Mouse (Mus musculus): ENCODE data around the gene Astn1.

Gene Astn1

DNA sequence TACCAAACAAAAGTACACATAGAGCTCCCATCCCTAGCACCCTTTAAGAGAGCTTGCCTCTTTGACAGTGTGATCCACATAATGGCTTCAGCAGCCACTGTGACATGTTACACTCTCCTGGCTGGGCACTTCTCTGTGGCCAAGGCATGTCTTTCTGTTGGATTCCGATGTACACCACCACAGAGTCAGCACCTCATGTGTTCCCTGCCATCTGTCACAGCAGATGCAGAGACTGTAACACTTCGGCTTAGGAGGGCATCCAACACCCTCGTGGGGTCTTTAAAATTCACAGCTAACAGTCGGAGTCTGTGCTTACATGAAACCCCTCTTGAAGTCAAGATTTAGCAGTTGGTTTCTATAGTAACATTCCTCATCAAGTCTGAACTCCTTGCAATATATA, 154.5 kb downstream of the Astn1 start:
- DNase-seq (ENCODE audit: low spot score) = no peak

DNA sequence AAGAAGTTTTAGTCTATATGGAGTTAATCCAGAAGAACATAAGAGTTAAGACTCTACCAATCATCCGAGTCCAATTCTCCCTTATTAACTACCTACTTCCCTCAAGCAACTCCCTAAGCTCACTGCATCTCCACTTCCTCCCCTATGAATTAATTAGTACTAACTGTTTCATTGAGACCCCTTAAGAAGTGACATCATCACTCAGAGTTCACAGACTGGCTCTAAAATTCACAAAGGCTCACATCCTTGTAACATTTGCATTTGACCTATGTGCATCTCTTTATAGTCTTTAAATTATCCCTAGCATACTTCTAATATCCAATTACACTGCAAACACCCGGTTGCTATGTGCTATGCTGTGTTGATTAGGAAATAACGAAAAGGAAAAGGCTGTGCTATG, 174.1 kb downstream of the Astn1 start:
- no peak for DNase-seq (ENCODE audit: low spot score)

DNA sequence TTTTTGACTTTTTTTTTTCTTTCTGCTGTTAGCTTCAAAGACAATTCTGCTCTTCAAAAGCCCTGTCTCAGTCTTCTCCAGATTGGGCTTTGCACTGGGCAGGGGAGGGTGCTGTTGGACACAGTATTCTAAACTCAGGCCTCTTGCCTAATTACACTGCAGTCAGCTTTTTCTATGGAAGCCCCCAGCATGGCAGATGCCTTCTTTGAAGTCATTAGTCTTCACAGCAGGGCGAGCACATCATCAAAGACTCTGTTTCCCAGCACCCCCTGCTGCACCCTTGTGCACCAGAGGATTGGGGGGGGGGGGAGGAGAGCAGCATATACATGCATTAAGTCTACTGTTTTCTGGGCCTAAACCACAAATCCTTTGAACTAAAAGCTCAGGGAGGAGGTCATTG, 174.8 kb downstream of the Astn1 start:
- no peak for DNase-seq (ENCODE audit: low spot score)

DNA sequence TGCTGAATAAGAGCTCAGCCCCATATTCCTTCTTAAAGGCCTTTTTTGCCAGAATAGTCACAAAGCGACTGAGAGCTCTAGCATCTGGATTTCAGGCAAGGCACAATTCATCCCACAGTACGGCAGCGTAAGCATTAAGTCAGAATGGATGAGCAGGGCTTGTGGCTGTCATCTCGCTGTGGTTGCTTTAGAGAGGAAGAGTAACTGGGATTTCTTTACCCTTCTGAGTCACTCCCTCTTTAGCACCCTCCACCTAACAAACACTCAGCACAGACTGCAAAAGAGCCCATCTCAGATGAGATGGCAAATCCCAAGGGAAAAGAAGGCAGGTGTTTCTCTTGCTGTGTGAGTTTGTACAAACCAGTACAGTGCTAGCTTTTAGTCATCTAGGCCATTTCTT, 183.0 kb downstream of the Astn1 start:
- no peak for DNase-seq (ENCODE audit: low spot score)

DNA sequence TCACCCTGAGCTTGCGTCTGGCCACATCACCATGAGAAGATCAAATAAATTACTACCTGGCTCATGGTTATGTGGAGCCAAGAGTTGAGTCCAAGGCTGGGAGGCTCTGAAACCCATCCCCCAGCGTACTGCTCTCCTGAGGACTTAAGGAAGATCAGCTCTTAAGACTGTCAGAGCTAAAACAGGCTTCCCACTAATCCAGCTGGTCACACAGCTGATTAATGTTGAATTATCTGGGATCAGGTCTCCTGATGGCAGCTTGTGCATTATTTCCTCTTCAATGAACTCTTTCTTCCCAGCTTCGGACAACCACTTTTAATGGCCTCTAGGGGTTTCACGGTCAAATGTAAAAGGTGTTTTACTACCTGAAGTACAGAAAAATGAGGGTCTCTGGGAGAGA, 184.4 kb downstream of the Astn1 start:
- DNase-seq (ENCODE audit: low spot score) = no peak

DNA sequence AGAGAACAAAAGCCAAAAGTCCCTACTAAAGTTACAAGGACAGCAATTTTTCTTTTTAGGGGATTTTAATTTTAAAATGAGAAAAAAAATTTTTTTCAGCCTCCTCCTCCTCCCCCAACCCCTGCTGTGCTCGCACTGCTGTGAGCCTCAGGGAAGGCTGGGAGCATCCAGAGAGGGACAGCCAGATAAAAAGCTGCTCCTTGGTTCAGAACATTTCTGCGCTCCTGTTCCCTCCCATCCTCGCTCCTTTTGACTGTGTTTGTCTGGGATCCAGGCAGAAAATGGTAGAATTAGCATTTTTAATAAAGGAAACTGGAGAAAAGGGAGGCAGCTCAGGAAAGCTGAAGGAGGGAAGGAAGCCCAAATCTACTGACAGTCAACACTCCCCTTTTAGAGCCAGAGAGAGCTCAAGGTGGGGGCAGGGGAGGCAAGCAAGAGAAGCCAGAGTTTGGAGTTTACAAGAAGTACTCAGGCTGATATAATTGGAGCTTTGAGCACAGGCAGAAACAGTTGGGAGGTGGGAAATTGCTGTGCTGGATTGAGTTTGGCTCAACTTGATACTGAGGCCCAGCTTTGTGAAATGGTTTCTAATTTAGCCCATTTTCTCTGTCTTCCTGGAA, 185.6 kb downstream of the Astn1 start:
- DNase-seq (ENCODE audit: low spot score) = no peak

DNA sequence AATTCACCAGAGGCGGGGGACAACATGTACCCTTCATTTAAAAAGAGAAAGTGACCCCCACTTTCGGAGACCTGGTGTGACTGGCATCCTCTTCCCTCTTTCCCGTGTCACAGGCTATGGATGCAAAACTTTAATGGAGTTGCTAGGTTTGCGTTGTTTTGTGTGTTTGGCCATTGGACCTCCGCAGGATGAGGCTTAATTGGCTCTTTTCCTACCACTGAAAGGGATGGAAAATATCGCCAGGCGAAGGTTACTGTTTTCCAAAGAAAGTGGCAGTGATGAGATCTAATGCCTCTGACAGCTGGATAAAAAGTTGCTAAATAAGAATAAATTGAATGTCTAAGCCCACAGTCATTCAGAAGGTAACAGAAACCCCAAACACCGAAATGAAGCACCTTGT, 186.2 kb downstream of the Astn1 start:
- DNase-seq (ENCODE audit: low spot score) = no peak

DNA sequence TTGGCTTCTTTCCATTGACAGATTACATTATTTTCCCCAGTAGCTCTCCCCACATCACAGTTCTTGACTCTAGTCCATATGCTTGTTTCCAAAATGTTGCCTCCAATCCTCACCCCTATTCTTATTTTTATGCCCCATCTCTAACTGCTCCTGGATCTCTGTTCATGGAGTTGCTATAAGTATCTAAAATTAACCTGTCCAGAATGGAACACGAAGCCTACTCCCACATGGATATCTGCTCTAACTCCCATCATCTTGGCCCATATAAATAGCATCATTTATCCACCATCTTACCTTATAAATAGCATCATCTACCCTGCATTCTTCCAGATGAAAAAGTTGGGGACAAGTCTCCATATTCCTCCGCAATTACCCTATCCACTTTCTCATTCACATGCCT, 187.5 kb downstream of the Astn1 start:
- no peak for DNase-seq (ENCODE audit: low spot score)

DNA sequence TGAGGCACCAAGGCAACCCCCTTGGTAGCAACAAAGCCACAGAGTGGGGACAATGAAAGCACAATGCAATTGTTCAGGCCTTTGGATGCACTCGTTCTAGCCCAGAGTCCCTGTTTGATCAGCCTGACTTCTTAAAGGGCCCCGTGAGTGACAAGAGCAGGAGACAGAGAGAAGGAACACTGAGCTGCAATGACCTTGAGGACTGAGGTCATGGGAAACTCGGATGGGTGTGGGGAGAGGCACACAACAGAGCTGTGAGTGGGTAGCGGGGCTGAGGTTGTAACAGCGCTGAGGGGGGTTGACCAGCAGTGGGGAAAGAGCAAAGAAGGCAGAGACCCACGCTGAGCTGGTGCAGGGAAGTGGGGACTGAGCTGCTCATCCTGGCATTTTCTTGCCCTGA, 189.9 kb downstream of the Astn1 start:
- DNase-seq (ENCODE audit: low spot score) = no peak

DNA sequence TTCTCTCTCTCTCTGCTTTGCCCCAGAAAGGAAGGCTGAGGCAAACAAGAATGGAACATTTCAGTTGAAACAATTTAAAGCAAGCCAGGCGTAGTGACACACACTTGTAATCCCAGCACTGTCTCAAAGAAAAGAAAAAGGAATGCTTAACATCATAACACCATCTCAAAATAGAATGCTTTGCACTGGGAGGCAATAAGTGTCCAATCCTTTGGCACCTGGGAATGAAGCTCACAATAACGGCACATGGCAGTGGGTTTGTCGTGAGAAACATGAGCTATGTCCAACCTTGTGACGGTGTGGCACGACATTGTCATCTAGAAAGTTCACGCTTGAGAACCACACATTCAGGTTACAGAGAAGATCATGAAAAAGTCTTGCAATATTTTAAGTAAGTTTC, 191.3 kb downstream of the Astn1 start:
- DNase-seq (ENCODE audit: low spot score) = no peak

DNA sequence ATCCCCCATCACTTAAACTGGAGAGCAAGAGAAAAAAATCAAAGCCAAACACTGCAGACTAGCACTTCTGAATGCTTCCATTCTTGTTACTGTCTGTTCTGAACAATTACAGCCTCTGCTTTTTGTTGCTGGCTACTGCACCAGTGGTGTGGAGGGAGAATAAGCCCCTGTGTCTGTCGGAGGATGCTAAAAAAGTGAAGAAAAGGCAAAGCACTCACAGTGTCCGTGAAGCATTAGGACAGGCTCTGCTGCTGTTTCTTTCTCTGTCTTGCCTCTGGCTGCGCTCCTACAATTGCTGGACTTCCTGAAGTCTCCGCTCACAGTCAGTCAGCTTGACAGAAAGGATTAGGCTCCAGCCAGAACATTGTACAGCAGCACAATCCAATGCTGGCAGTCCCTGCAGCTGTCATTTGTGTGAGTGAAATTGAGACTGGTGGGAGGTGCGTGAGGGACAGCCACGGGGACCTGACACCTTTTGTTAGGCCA, 192.0 kb downstream of the Astn1 start:
- no peak for DNase-seq (ENCODE audit: low spot score)

DNA sequence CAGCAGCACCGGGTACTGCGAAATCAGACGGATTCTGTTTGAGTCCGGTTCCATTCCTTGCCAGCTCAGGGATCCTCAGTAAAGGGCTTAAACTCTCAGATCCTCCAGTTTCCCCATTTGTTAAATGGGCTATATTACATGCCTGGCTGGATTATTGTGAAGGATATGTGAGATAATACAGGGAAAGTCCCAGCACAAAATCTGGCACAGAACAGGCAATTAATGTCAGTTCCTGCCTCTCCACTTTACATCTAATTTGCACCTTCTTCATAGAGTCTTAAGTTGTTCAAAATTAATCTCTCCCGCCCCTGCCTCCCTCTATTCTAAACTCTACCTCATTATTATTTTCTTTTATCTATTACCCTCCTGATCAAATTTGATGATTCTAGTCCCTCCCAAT, 211.1 kb downstream of the Astn1 start:
- no peak for DNase-seq (ENCODE audit: low spot score)

DNA sequence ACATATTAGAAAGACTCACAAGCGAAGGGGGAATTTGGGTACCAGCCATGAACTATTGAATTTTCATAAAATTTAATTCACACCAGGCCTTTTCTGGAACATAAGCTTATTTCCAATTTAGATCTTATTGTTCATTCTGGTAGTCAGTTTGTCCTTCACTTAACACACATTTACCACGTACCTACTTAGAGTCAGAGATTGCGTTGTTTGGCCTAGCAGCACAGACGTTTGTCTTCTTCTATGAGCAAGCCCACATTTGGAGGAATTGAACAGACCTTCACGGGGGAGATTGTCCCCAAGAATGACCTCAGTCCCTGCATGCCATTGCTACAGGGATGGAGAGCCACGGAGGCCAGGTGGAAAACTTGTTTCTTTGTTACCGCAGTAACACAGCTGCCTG, 211.5 kb downstream of the Astn1 start:
- no peak for DNase-seq (ENCODE audit: low spot score)

DNA sequence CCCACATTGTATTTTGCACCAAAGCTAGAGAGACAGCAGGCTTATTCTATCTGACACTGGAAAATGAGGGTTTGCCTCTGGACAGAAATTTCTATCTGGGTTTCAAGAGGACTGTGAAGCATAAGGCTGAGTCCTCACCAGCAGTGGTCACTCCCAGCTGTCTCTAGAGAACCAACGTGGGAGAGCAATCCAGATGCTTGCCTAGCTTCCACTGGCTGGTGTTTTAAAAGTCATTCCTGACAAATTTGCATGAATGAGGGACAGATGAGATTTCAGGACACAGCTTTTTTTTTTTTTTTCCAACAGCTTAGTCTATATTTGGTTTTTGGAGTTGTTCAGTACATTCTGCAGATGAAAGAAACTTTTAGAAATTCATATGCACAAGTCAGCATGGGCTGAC, 213.9 kb downstream of the Astn1 start:
- no peak for DNase-seq (ENCODE audit: low spot score)

DNA sequence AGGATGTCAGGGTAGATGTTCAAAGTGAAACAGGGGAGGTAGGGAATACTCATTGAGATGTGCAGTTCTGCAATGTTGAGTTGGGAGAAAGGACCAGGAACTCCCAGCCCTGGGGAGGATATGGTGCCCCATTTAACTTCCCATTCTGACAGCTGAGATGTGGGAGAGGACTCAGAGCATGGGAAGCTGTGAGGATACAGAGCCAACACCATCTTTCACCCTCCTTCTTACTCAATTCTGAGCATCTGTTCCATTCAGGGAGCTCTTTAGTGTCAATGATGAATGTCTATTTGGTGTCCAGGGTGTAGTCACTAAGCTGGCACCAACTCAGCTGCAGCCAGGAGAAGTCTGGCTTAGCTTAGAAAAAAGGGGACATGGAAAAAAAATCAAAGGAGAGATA, 219.7 kb downstream of the Astn1 start:
- DNase-seq (ENCODE audit: low spot score) = no peak

DNA sequence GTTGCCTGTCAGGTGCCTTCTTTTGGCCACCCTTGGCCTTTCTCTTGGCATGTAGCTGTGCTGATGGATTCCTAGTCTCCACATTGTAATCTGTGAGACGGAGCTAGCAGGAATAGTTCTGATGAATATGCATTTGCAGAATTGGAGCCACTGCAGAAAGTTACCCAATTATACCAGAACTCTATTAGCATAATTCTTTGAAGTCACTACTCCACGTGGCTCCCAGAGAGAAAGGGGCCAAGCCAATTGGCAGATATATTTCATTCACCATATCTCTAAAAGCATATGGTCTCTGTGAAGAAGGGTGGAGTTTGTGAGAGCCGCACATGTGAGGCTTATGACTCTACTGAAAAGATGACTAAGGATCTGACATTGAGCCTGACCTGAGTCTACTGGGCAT, 226.8 kb downstream of the Astn1 start:
- DNase-seq (ENCODE audit: low spot score) = no peak

DNA sequence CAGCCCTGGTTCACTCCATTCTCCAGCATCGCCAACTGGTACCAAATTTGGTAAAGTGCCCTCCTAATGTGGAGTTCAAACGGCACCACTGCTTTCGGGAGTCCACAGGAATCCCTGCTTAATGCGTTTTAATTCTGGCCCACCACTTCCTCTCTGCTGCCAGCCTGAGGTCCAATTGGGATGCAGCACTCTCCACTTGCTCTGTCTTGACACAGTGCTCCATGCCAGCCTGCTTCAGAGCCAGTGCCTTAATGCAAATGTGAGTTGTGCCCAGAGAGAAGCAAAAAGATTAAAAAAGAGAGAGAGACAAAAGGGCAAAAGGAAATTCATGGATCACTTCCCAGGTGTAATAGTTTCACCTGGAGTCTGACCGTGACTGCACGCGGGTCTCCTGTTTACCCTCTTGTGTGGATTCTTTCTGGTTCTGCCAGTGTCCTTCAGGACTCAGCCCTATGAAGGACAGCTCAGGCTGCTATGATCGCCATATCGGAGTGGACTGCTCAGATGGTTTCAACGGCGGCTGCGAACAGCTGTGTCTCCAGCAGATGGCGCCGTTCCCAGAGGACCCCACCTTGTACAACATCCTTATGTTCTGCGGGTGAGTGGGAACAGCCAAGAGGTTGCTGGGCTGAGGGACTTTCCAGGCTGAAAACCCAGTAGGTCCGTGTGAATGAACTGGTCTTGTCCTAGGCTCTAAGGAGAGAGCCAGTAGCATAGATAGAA, 234.8 kb downstream of the Astn1 start:
- DNase-seq (ENCODE audit: low spot score) = no peak

DNA sequence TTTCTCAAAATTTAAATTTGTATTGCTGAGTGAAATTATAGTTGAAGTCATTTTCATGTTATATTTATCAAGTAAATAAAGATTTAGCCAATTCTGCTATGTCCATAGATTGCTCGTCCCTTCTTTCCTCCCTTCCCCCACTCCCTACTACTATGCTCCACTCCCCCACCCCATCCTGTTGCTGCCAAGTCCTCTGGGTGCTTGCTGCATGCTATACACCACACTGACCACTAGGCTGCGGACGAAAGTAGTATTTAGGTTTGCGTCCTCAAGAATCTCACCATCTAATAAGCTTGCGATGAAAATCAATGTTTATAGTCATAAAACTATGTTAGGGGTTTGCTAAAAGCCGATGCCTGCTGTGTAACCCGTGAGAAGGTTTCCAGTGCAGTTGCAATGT, 235.9 kb downstream of the Astn1 start:
- DNase-seq (ENCODE audit: low spot score) = no peak

DNA sequence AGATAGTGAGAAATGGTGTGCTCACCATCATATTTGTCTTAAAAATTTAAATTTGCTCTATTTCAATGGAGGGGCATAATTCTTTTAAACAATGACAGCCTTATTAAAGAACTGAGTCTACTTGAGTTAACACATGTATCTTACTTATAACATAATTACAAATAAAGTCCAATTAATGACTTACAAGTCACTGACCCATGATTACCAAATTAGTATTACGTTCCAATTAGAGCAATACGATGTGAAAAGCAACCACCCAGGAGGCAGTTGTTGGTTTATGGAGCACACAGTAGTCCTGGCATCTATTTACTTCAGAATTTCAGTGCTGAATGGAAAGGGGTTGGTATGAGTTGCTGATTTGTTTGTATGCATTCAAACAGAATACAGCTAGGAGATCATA, 237.4 kb downstream of the Astn1 start:
- no peak for DNase-seq (ENCODE audit: low spot score)

DNA sequence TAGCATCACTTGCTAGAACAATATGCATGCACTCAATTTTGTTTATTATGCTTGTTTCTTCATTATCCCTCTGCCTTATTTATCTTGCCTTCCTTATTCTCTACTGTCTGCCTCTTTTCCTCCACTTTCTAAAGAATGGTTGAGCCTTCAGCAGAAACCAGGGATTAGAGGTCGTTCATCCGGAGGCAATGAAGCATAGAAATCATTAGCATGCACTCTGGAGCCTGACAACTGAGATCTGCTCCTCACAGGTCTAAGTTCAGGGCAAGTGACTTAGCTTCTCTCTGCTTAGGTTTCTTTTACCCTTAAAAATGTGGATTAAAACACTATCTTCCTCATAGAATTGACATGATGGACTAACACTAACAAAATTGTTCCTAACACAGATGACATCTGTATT, 241.0 kb downstream of the Astn1 start:
- DNase-seq (ENCODE audit: low spot score) = no peak

DNA sequence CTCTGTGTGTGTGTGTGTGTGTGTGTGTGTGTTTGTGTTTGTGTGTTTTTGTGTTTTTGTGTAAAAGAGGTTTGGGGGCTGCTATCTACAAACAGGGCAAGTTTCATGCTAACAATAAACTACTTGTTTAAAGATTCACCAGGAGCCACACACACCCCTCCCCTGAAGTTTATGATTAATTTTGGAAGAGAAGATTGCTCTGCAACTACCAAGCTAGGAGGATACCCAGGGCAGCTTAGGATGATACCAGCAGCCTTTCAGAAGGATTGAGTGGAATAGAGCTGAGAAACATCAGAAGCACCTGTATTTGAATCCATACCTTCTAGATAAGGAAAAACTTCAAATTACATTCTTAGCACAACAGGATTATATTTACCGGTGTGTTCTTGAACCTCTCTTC, 242.1 kb downstream of the Astn1 start:
- DNase-seq (ENCODE audit: low spot score) = no peak

DNA sequence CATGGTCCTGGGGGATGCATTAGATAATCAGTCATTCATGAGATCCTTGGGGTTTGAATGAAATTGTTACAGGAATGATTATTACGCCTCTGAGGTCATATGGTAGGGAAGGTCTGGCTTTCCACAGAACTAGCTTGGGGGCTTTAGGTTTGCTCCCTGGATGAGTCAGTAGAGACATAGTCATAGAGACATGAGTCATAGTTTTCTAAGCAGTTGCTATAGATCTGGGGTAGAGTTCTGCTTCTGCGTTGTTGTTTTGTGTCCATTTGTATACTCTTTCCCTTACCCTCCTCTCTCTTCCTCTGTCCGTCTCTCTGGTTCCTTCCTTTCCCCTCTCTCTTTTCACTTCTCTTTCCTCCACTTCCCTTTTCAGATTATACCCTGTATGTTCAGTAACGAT, 243.5 kb downstream of the Astn1 start:
- no peak for DNase-seq (ENCODE audit: low spot score)

DNA sequence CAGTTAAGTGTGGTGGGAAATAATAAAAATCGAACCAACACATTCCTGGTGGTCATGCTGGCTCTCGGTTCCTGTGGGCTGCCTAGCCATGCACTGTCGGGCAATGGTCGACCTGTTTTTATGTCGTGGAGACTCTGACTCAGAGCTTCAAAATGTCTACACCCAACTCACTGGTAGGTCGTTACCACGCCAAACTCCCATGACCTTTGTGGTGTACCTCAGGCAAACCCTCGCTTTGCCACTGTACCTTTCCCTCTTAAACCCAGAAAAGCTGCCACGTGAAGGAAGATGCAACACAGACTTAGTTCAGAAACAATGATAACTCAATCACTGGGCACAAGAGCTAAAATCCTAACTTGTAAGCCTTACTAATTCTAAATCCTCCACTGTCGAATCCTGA, 244.3 kb downstream of the Astn1 start:
- DNase-seq (ENCODE audit: low spot score) = no peak

DNA sequence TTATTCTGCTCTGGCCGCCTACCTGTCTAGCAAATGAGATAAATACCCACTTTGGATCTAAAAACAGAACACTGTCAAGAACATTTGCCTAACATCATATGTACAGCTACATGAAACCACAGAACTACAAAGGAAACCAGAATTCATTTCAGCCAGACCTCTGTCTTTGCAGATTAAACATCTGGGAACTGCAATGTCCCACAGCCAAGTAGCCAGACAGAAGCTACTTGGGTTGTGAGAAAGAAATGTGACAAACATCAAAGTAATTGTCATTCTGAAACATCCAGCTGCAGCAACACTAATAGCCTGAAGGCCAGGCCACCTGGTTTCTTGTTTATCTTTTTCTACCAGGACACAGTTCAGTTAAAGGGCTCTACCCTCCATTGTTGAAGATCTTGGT, 245.1 kb downstream of the Astn1 start:
- no peak for DNase-seq (ENCODE audit: low spot score)
